Mouse (Mus musculus): ENCODE data around the gene Igsf11.

DNA sequence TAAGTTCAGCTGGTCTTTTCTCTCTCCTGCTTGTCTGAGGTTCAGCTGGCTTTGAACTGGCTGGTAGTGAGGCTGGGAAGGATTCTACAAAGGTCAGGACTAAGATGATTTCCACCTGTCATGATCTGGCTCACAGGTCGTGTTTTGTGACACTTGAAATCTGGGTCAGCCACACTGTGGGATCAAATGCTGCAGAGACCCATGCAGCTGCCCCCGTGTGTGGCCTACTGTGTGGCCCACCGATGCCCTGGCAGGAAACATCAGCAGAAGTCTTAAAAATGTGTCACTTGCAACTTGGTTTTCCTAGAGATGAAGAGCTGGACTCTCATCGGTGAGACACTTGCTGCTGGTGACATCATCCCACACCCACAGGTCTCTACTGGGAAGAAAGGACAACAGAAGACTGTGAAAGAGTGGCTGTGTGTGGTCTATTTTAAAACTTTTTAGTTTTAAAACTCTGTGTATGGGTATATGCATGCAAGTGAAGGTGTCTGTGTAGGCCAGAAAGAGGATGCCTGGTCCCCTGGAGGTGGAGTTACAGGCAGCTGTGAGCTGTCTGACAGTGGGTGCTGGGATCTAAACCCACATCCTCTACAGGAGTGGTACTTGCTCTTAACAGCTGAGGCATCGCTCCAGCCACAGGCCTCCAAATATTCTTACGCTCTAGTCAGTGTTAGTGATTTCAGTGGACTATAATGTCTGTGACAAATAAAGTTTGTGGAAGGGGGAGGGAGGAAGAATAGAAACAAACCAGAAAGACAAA is 106.2 kb downstream of the Igsf11 start:
- TF ChIP-seq CTCF (IDR thresholded peaks at IDR 0.05; ENCODE audit: insufficient read depth, low read depth, low read length) (no peak), POLR2A (IDR thresholded peaks at IDR 0.05; ENCODE audit: insufficient read depth, low read depth, low read length) (no peak)

All from olfactory bulb, adult 2 months (tissue).